Mouse (Mus musculus) bone marrow macrophage, adult 2 months (primary cell): ENCODE measurements around the gene Fkbp5.

Experiments
- CTCF ChIP-seq: IDR thresholded peaks from 2 replicates; pipeline ENCODE4 v1.5.1; 2012; ENCODE audit warnings: low read depth, mild to moderate bottlenecking, low read length, moderate library complexity
- POLR2A ChIP-seq: IDR thresholded peaks from 2 replicates; pipeline ENCODE4 v1.6.1; 2012; ENCODE audit warnings: mild to moderate bottlenecking, low read depth, low read length, borderline replicate concordance

DNA sequence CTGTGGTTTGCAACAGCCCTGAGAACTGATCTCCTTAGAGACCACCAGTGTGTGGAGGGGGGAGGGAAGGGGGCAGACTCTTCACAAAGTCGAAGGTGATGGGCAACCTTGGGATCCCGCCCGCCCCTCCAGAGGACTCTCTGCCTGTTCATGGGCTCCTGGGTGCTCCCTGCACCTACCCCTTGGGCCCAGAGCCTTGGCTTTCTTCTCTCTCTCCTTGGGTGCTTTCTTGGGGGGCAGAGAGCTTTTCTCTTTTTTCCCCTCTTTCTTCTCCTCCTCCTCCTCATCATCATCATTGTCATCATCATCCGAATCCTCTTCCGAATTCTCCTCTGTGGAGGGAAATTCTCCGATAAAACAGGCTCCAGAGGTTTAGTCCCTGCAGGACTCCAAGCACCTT lies 153.8 kb downstream of the Fkbp5 start:
- TF ChIP-seq CTCF (no peak), POLR2A (no peak)
